Mouse (Mus musculus) CH12.LX (cell line): Measurements from ENCODE around the gene Abtb2.

Source experiments
- CHD1 ChIP-seq: IDR thresholded peaks from 2 replicates; pipeline ENCODE4 v1.6.1; 2012; ENCODE audit warnings: low read depth, low read length, improper control_type of control experiment, inconsistent platforms
- CTCF ChIP-seq, 2 experiments: IDR thresholded peaks in 1 of 2; conservative IDR thresholded peaks in 1 of 2; 2 replicates each; pipeline ENCODE4 v1.5.1; 2011 to 2012; ENCODE audit warnings: low read depth in 2 of 2, low read length in 2 of 2, improper control_type of control experiment in 1 of 2, inconsistent platforms in 1 of 2, mild to moderate bottlenecking in 1 of 2, moderate library complexity in 1 of 2
- EP300 ChIP-seq: IDR thresholded peaks from 2 replicates; pipeline ENCODE4 v1.6.1; 2011; ENCODE audit warnings: low read length, improper control_type of control experiment
- KAT2A ChIP-seq: IDR thresholded peaks from 2 replicates; pipeline ENCODE4 v1.6.1; 2012; ENCODE audit warnings: low read length, improper control_type of control experiment, inconsistent platforms; ENCODE audit not compliant: insufficient replicate concordance
- MAFK ChIP-seq: IDR thresholded peaks from 2 replicates; pipeline ENCODE4 v1.6.1; 2011; ENCODE audit warnings: low read length, improper control_type of control experiment; ENCODE audit not compliant: insufficient replicate concordance
- MAX ChIP-seq: IDR thresholded peaks from 2 replicates; pipeline ENCODE4 v1.6.1; 2011; ENCODE audit warnings: low read length, improper control_type of control experiment
- MAZ ChIP-seq: IDR thresholded peaks from 2 replicates; pipeline ENCODE4 v1.6.1; 2012; ENCODE audit warnings: low read depth, mild to moderate bottlenecking, inconsistent platforms, low read length, improper control_type of control experiment, moderate library complexity
- MEF2A ChIP-seq: IDR thresholded peaks from 2 replicates; pipeline ENCODE4 v1.6.1; 2014; ENCODE audit warnings: low read depth, mild to moderate bottlenecking, inconsistent platforms, low read length, improper control_type of control experiment, borderline replicate concordance
- TBP ChIP-seq: conservative IDR thresholded peaks from 2 replicates; pipeline ENCODE4 v1.6.1; 2011; ENCODE audit warnings: low read depth, low read length, improper control_type of control experiment
- TCF12 ChIP-seq: IDR thresholded peaks from 2 replicates; pipeline ENCODE4 v1.6.1; 2014; ENCODE audit warnings: low read depth, mild to moderate bottlenecking, inconsistent platforms, low read length, improper control_type of control experiment

DNA sequence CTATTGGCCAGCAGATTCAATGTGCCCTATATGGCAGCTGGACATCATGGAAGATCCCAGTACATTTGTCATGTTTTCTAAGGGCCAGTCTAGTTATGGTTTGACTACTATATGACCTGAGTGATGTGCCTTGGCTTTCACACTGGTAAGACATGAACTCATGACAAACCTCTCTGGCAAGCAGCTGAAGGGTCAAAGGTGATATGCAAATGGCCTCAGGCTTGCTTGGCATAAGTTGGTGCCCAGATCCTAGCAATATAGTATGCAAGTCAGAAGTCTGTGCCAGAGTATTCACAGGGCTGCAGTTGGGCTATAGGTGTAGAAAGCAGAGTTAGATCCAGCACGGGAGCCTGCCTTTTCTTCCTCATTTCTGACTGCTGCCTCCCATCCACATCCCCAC lies 125.2 kb downstream of the Abtb2 start:
- TF ChIP-seq CHD1 = no peak
- TF ChIP-seq CTCF (conservative IDR thresholded peaks at IDR 0.05 in 1 of 2, IDR thresholded peaks at IDR 0.05 in 1 of 2; ENCODE audit: low read depth in 2 of 2, low read length in 2 of 2) = no peak
- no peak for TF ChIP-seq MAZ
- TF ChIP-seq KAT2A = no peak
- no peak for TF ChIP-seq TBP
- TF ChIP-seq MAX = no peak
- TF ChIP-seq MAFK = no peak
- no peak for TF ChIP-seq EP300
- TF ChIP-seq TCF12 = no peak
- TF ChIP-seq MEF2A = no peak
